Mouse (Mus musculus): ENCODE data around the gene Ddx41. TPM values are rescaled to one million over a fixed set of nuclear protein-coding genes. Genes with fewer than 3 reads are reported as not detected.

Ddx41 gene
- polyA plus RNA-seq, 1 experiment, result 26.2 TPM

- H3K4me3 ChIP-seq (ENCODE audit: insufficient read depth, low read length), result no peak overlapping the region
- H3K4me1 ChIP-seq (ENCODE audit: control insufficient read depth, insufficient read depth, low read length), result no peaks in the 10 kb centered on the region
- TF ChIP-seq POLR2A (IDR thresholded peaks at IDR 0.05; ENCODE audit: low read depth, low read length), result no peak
- TF ChIP-seq CTCF (IDR thresholded peaks at IDR 0.05; ENCODE audit: borderline replicate concordance, insufficient read depth, low read length), result no peak
- H3K27ac ChIP-seq (ENCODE audit: insufficient read depth, low read length), result no peak overlapping the region
These were observed 10.5 kb downstream of the Ddx41 start for GRCm38 (mm10) chr13:55525733-55526553.

- Histone ChIP-seq H3K27ac (ENCODE audit: insufficient read depth, low read length) (no peak overlapping the region), H3K4me3 (ENCODE audit: insufficient read depth, low read length) (no peak overlapping the region), H3K4me1 (ENCODE audit: control insufficient read depth, insufficient read depth, low read length) (no peaks in the 10 kb centered on the region)
- TF ChIP-seq CTCF (IDR thresholded peaks at IDR 0.05; ENCODE audit: borderline replicate concordance, insufficient read depth, low read length) (no peak), POLR2A (IDR thresholded peaks at IDR 0.05; ENCODE audit: low read depth, low read length) (no peak)
These were observed 12.4 kb downstream of the Ddx41 start for GRCm38 (mm10) chr13:55523951-55524600.

- no peak overlapping the region for H3K4me3 ChIP-seq (ENCODE audit: insufficient read depth, low read length)
- no peaks in the 10 kb centered on the region for H3K4me1 ChIP-seq (ENCODE audit: control insufficient read depth, insufficient read depth, low read length)
- no peak for TF ChIP-seq POLR2A (IDR thresholded peaks at IDR 0.05; ENCODE audit: low read depth, low read length)
- no peak for TF ChIP-seq CTCF (IDR thresholded peaks at IDR 0.05; ENCODE audit: borderline replicate concordance, insufficient read depth, low read length)
- H3K27ac ChIP-seq (ENCODE audit: insufficient read depth, low read length), result no peak overlapping the region
These were observed 13.2 kb downstream of the Ddx41 start for GRCm38 (mm10) chr13:55523278-55523677.

GRCm38 (mm10) chr13:55522730-55523129 is 13.7 kb downstream of the Ddx41 start:
- TF ChIP-seq POLR2A (IDR thresholded peaks at IDR 0.05; ENCODE audit: low read depth, low read length) (no peak), CTCF (IDR thresholded peaks at IDR 0.05; ENCODE audit: borderline replicate concordance, insufficient read depth, low read length) (no peak)
- no peak overlapping the region for H3K27ac ChIP-seq (ENCODE audit: insufficient read depth, low read length)

GRCm38 (mm10) chr13:55519606-55520005 is 16.9 kb downstream of the Ddx41 start:
- TF ChIP-seq POLR2A (IDR thresholded peaks at IDR 0.05; ENCODE audit: low read depth, low read length), result no peak
- TF ChIP-seq CTCF (IDR thresholded peaks at IDR 0.05; ENCODE audit: borderline replicate concordance, insufficient read depth, low read length), result no peak
- Histone ChIP-seq H3K4me1 (ENCODE audit: control insufficient read depth, insufficient read depth, low read length) (no peaks in the 10 kb centered on the region), H3K4me3 (ENCODE audit: insufficient read depth, low read length) (no peak overlapping the region), H3K27ac (ENCODE audit: insufficient read depth, low read length) (no peak overlapping the region)

More at GRCm38 (mm10) chr13:55522730-55523129, 13.7 kb downstream of the Ddx41 start:
- Histone ChIP-seq H3K4me3 (ENCODE audit: insufficient read depth, low read length) (no peak overlapping the region), H3K4me1 (ENCODE audit: control insufficient read depth, insufficient read depth, low read length) (no peaks in the 10 kb centered on the region)

- no peaks in the 10 kb centered on the region for H3K4me1 ChIP-seq (ENCODE audit: control insufficient read depth, insufficient read depth, low read length)
- H3K4me3 ChIP-seq (ENCODE audit: insufficient read depth, low read length), result no peak overlapping the region
- no peak overlapping the region for H3K27ac ChIP-seq (ENCODE audit: insufficient read depth, low read length)
- TF ChIP-seq POLR2A (IDR thresholded peaks at IDR 0.05; ENCODE audit: low read depth, low read length) (no peak), CTCF (IDR thresholded peaks at IDR 0.05; ENCODE audit: borderline replicate concordance, insufficient read depth, low read length) (peak; percentile 80; the same call in 1 of the 2 replicates)
These were observed 19.5 kb downstream of the Ddx41 start for GRCm38 (mm10) chr13:55516955-55517354.

- TF ChIP-seq CTCF (IDR thresholded peaks at IDR 0.05; ENCODE audit: borderline replicate concordance, insufficient read depth, low read length) (no peak), POLR2A (IDR thresholded peaks at IDR 0.05; ENCODE audit: low read depth, low read length) (no peak)
- Histone ChIP-seq H3K4me3 (ENCODE audit: insufficient read depth, low read length) (0 out of 2 replicates have a peak overlapping the region, but pooled peaks have one; percentile 76), H3K4me1 (ENCODE audit: control insufficient read depth, insufficient read depth, low read length) (peaks cover 12% of the 10 kb centered on the region), H3K27ac (ENCODE audit: insufficient read depth, low read length) (no peak overlapping the region)
These were observed 22.6 kb downstream of the Ddx41 start for GRCm38 (mm10) chr13:55513828-55514227.

GRCm38 (mm10) chr13:55513111-55513748 is 23.2 kb downstream of the Ddx41 start, which contains the start of gene Pdlim7:
Pdlim7 (minus strand) TSS chr13:55513676.
- H3K27ac ChIP-seq (ENCODE audit: insufficient read depth, low read length), result peak within 1 kb of the TSS; percentile 92
- TF ChIP-seq POLR2A (IDR thresholded peaks at IDR 0.05; ENCODE audit: low read depth, low read length) (peak; percentile 98), CTCF (IDR thresholded peaks at IDR 0.05; ENCODE audit: borderline replicate concordance, insufficient read depth, low read length) (peak; percentile 60; the same call in 1 of the 2 replicates)
- H3K4me1 ChIP-seq (ENCODE audit: control insufficient read depth, insufficient read depth, low read length), result peaks cover 16% of the 10 kb centered on the region
- H3K4me3 ChIP-seq (ENCODE audit: insufficient read depth, low read length), result peak within 1 kb of the TSS; percentile 76

GRCm38 (mm10) chr13:55512379-55513031 is 24.0 kb downstream of the Ddx41 start:
- H3K27ac ChIP-seq (ENCODE audit: insufficient read depth, low read length), result peak overlapping the region; percentile 92
- peak overlapping the region; percentile 76 for H3K4me3 ChIP-seq (ENCODE audit: insufficient read depth, low read length)
- TF ChIP-seq POLR2A (IDR thresholded peaks at IDR 0.05; ENCODE audit: low read depth, low read length) (peak; percentile 27), CTCF (IDR thresholded peaks at IDR 0.05; ENCODE audit: borderline replicate concordance, insufficient read depth, low read length) (no peak)
- peaks cover 16% of the 10 kb centered on the region for H3K4me1 ChIP-seq (ENCODE audit: control insufficient read depth, insufficient read depth, low read length)
